Mouse (Mus musculus): Measurements from ENCODE around the gene Asic3.

DNA sequence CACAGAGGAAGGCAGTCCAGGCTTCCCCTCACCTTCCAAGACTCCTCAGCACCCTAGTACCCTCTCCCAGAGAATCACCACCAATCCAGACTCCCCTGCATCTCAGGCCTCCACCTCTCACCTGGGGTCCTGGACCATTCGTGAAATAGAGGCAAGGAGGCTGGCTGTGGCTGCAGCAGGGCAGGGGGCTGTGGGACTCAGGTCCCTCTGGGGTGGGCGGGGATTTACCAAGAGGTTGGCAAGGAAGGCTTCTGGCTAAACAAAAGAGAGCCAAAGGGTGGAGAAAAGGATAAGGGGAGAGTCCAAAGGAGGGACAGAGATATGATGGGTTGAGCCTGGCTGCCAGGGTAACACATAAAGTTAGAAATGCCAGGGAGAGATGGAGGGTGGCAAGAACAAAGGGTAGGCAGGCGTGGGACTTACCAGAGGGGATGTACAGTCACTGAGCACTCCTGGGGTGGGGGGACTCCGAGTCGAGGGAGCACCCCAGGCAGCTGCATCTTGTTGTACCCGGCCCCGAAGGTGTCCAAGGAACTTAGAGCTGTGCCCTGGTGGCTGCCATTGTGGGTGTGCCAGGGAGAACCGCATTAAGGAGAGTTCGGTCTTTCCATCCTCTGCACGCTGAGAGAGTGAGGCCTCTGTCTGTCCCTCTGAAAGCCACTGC lies 27.2 kb upstream of the Asic3 start:
- TF ChIP-seq MYOD1 (IDR thresholded peaks at IDR 0.05; ENCODE audit: control insufficient read depth in 1 of 3, insufficient read length in 2 of 3, low read depth in 2 of 3): no peak
- TF ChIP-seq POLR2A (IDR thresholded peaks at IDR 0.05; ENCODE audit: insufficient read length, low read depth): no peak
- TF ChIP-seq E2F4 (IDR thresholded peaks at IDR 0.05; ENCODE audit: insufficient read depth): no peak
- TF ChIP-seq REST (IDR thresholded peaks at IDR 0.05; ENCODE audit: insufficient read depth, insufficient read length): no peak
- TF ChIP-seq MAX (IDR thresholded peaks at IDR 0.05; ENCODE audit: low read depth): no peak
- no peak for TF ChIP-seq SRF (IDR thresholded peaks at IDR 0.05; ENCODE audit: control insufficient read depth, insufficient read length, low read depth)
- no peak for TF ChIP-seq MYOG (IDR thresholded peaks at IDR 0.05; ENCODE audit: control insufficient read depth in 1 of 3, insufficient read depth in 1 of 3, insufficient read length in 2 of 3, low read depth in 2 of 3)
- TF ChIP-seq POLR2AphosphoS2 (IDR thresholded peaks at IDR 0.05; ENCODE audit: insufficient read length, low read depth): no peak
- TF ChIP-seq TCF12 (IDR thresholded peaks at IDR 0.05; ENCODE audit: insufficient read depth, poor library complexity, severe bottlenecking): no peak
- no peak for TF ChIP-seq CEBPB (IDR thresholded peaks at IDR 0.05; ENCODE audit: insufficient read depth, poor library complexity, severe bottlenecking)
- no peak for TF ChIP-seq USF1 (IDR thresholded peaks at IDR 0.05; ENCODE audit: low read depth)

All from myocyte (in vitro differentiated cells).